Mouse (Mus musculus) cortical plate, adult 2 months (tissue): ENCODE results near the gene P3h3. TPM values are rescaled to one million over a fixed set of nuclear protein-coding genes. Genes with fewer than 3 reads are reported as not detected.
"Not testable (repeated sequence)": the region's sequence is repeated elsewhere in the genome, so short reads cannot be mapped to it uniquely, and the experiment has no call there.

Experiments used
- H3K27ac ChIP-seq: fragments of 200-500 bp; 2 replicates; pipeline ENCODE4 v1.5.1; 2012; ENCODE audit warnings: low read length, control low read depth, inconsistent platforms; ENCODE audit not compliant: insufficient read depth
- H3K4me1 ChIP-seq: fragments of 200-500 bp; 2 replicates; pipeline ENCODE4 v1.6.1; 2011; ENCODE audit warnings: low read length; ENCODE audit not compliant: control insufficient read depth, insufficient read depth
- H3K4me3 ChIP-seq: fragments of 200-500 bp; 2 replicates; pipeline ENCODE4 v1.5.1; 2011; ENCODE audit warnings: mild to moderate bottlenecking, low read length, control low read depth; ENCODE audit not compliant: insufficient read depth
- CTCF ChIP-seq: fragments of 200-500 bp; IDR thresholded peaks from 2 replicates; pipeline ENCODE4 v1.5.1; 2011; ENCODE audit warnings: mild to moderate bottlenecking, control low read depth, low read length; ENCODE audit not compliant: insufficient read depth; ENCODE audit errors: extremely low read depth
- POLR2A ChIP-seq: fragments of 200-500 bp; IDR thresholded peaks from 2 replicates; pipeline ENCODE4 v1.6.1; 2011; ENCODE audit warnings: mild to moderate bottlenecking, low read length, control low read depth; ENCODE audit not compliant: insufficient read depth; ENCODE audit errors: extremely low read depth
- polyA plus RNA-seq: library from polyadenylated mRNA; depleted of rRNA; stranded (reverse); fragments of >200 nt; gene quantifications from 2 replicates; pipeline ENCODE4 v1.2.3, GENCODE M21; 2012; rRNA removed

The P3h3 gene
- polyA plus RNA-seq, 1 experiment, result 59.6 TPM

- no peak overlapping the region for H3K4me3 ChIP-seq
- H3K27ac ChIP-seq, result peak overlapping the region; percentile 61
- peaks cover 7% of the 10 kb centered on the region; the same call in 1 of the 2 replicates for H3K4me1 ChIP-seq
- TF ChIP-seq POLR2A, result no peak
- no peak for TF ChIP-seq CTCF
Measured at GRCm38 (mm10) chr6:124806446-124807140, 51.0 kb downstream of the P3h3 start.

- Histone ChIP-seq H3K4me3 (peak overlapping the region; percentile 33), H3K4me1 (peaks cover 7% of the 10 kb centered on the region; the same call in 1 of the 2 replicates), H3K27ac (peak overlapping the region; percentile 61)
- TF ChIP-seq CTCF (no peak), POLR2A (peak; percentile 90)
Measured at GRCm38 (mm10) chr6:124805341-124806321, 51.9 kb downstream of the P3h3 start.

- no peak overlapping the region for H3K27ac ChIP-seq
- H3K4me3 ChIP-seq, result no peak overlapping the region
- H3K4me1 ChIP-seq, result peaks cover 7% of the 10 kb centered on the region; the same call in 1 of the 2 replicates
- TF ChIP-seq POLR2A, result no peak
- TF ChIP-seq CTCF, result no peak
Measured at GRCm38 (mm10) chr6:124804341-124804740, 53.2 kb downstream of the P3h3 start.

- H3K4me1 ChIP-seq, H3K4me3 ChIP-seq, H3K27ac ChIP-seq: not testable (repeated sequence)
Measured at GRCm38 (mm10) chr6:124803691-124804090, 53.9 kb downstream of the P3h3 start.

- Histone ChIP-seq H3K27ac (no peak overlapping the region), H3K4me3 (no peak overlapping the region), H3K4me1 (peaks cover 7% of the 10 kb centered on the region; the same call in 1 of the 2 replicates)
- TF ChIP-seq POLR2A (no peak), CTCF (no peak)
Measured at GRCm38 (mm10) chr6:124803061-124803460, 54.5 kb downstream of the P3h3 start.

- H3K4me3 ChIP-seq, H3K27ac ChIP-seq, H3K4me1 ChIP-seq: not testable (repeated sequence)
Measured at GRCm38 (mm10) chr6:124802400-124802799, 55.2 kb downstream of the P3h3 start.

- Histone ChIP-seq H3K4me3 (no peak overlapping the region), H3K4me1 (no peaks in the 10 kb centered on the region), H3K27ac (no peak overlapping the region)
- TF ChIP-seq CTCF, result no peak
- TF ChIP-seq POLR2A, result no peak
Measured at GRCm38 (mm10) chr6:124796200-124796599, 61.4 kb downstream of the P3h3 start.

GRCm38 (mm10) chr6:124795781-124796180, 61.8 kb downstream of the P3h3 start:
- Histone ChIP-seq H3K27ac (no peak overlapping the region), H3K4me3 (no peak overlapping the region)
- no peak for TF ChIP-seq POLR2A
- TF ChIP-seq CTCF, result no peak

GRCm38 (mm10) chr6:124791911-124792310, 65.6 kb downstream of the P3h3 start:
- H3K27ac ChIP-seq, result no peak overlapping the region
- no peak for TF ChIP-seq POLR2A
- no peak for TF ChIP-seq CTCF
- H3K4me1 ChIP-seq, result no peaks in the 10 kb centered on the region

More at GRCm38 (mm10) chr6:124795781-124796180, 61.8 kb downstream of the P3h3 start:
- no peaks in the 10 kb centered on the region for H3K4me1 ChIP-seq

More at GRCm38 (mm10) chr6:124791911-124792310, 65.6 kb downstream of the P3h3 start:
- no peak overlapping the region for H3K4me3 ChIP-seq

Other genes with a start within 250 kb of the P3h3 start
- 0.29 and 0.34 TPM in 2 replicates for gene C1s2, start 221.7 kb downstream of the P3h3 start, polyA plus RNA-seq
- gene Lpcat3, start 194.7 kb downstream of the P3h3 start, polyA plus RNA-seq, result 45.3 and 47.6 TPM in 2 replicates
- gene Emg1, start 145.6 kb downstream of the P3h3 start, polyA plus RNA-seq, result 57.3 and 58.3 TPM in 2 replicates
- gene Phb2, start 145.4 kb downstream of the P3h3 start, polyA plus RNA-seq, result 104 and 105 TPM in 2 replicates
- 6.3 and 6.5 TPM in 2 replicates for gene Ptpn6, start 119.0 kb downstream of the P3h3 start, polyA plus RNA-seq
- gene Grcc10, start 116.4 kb downstream of the P3h3 start, polyA plus RNA-seq, result 340 and 352 TPM in 2 replicates
- gene Gm45234, start 101.7 kb downstream of the P3h3 start, polyA plus RNA-seq, result not detected in 2 replicates
- 60.7 and 63.3 TPM in 2 replicates for gene Atn1, start 101.2 kb downstream of the P3h3 start, polyA plus RNA-seq
- gene Eno2, start 88.1 kb downstream of the P3h3 start, polyA plus RNA-seq, result 741 and 755 TPM in 2 replicates
- 2.4 and 5.0 TPM in 2 replicates for gene Lrrc23, start 78.0 kb downstream of the P3h3 start, polyA plus RNA-seq
- 4.4 and 4.8 TPM in 2 replicates for gene Spsb2, start 49.1 kb downstream of the P3h3 start, polyA plus RNA-seq
- gene Tpi1, start 43.5 kb downstream of the P3h3 start, polyA plus RNA-seq, result 1,059 and 1,064 TPM in 2 replicates
- gene Usp5, start 28.3 kb downstream of the P3h3 start, polyA plus RNA-seq, result 151 and 152 TPM in 2 replicates
- 2.3 and 2.4 TPM in 2 replicates for gene Cdca3, start 28.2 kb downstream of the P3h3 start, polyA plus RNA-seq
- 0.17 and 0.25 TPM in 2 replicates for gene Gnb3, start 17.5 kb downstream of the P3h3 start, polyA plus RNA-seq
- gene Gpr162, start 6.2 kb upstream of the P3h3 start, polyA plus RNA-seq, result 163 and 187 TPM in 2 replicates
- gene Cd4, start 30.5 kb upstream of the P3h3 start, polyA plus RNA-seq, result 1.1 and 4.7 TPM in 2 replicates
- gene Lag3, start 54.0 kb upstream of the P3h3 start, polyA plus RNA-seq, result 5.1 and 6.5 TPM in 2 replicates
- gene Ptms, start 62.4 kb upstream of the P3h3 start, polyA plus RNA-seq, result 1,375 and 1,380 TPM in 2 replicates
- gene Mlf2, start 73.6 kb upstream of the P3h3 start, polyA plus RNA-seq, result 732 and 737 TPM in 2 replicates
- 279 and 280 TPM in 2 replicates for gene Cops7a, start 107.8 kb upstream of the P3h3 start, polyA plus RNA-seq
- gene Pianp, start 138.9 kb upstream of the P3h3 start, polyA plus RNA-seq, result 157 and 164 TPM in 2 replicates
- 46.9 and 51.6 TPM in 2 replicates for gene Zfp384, start 151.4 kb upstream of the P3h3 start, polyA plus RNA-seq
- gene Ing4, start 182.0 kb upstream of the P3h3 start, polyA plus RNA-seq, result 69.7 and 78.6 TPM in 2 replicates
- gene Acrbp, start 191.9 kb upstream of the P3h3 start, polyA plus RNA-seq, result 17.3 and 19.4 TPM in 2 replicates
- gene Lpar5, start 210.2 kb upstream of the P3h3 start, polyA plus RNA-seq, result 1.0 and 1.3 TPM in 2 replicates
- 79.0 and 80.7 TPM in 2 replicates for gene Chd4, start 238.2 kb upstream of the P3h3 start, polyA plus RNA-seq